Mouse (Mus musculus) thymus, postnatal 36 days (tissue): ENCODE results near the gene Cux1.
"Not testable (repeated sequence)": the region's sequence is repeated elsewhere in the genome, so short reads cannot be mapped to it uniquely, and the experiment has no call there.

ENCODE experiments used
- DNase-seq, 2 experiments: peaks; one replicate each; pipeline ENCODE4 v3.0.0; 2022; ENCODE audit warnings: mixed read lengths in 2 of 2

Cux1 gene

DNA sequence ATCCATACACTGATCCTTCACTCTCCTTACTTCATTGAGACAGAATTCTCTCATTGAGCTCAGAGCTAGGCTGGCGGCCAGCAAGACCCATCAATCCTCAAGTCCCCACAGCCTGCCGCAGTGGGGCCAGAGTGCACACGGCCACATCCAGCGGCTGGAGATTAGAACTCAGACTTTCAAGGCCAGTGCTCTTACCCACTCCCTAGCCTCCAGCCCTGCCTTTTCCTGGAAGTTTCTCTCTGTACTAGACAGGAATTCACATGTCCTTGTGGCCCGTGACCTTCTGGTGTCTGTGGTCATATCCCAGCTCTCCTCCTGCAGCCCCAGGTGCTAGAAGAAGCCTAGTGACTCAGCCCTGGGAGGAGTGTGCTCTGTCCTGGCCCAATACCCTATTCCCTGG lies 330.7 kb downstream of the Cux1 start:
- no peak for DNase-seq

DNA sequence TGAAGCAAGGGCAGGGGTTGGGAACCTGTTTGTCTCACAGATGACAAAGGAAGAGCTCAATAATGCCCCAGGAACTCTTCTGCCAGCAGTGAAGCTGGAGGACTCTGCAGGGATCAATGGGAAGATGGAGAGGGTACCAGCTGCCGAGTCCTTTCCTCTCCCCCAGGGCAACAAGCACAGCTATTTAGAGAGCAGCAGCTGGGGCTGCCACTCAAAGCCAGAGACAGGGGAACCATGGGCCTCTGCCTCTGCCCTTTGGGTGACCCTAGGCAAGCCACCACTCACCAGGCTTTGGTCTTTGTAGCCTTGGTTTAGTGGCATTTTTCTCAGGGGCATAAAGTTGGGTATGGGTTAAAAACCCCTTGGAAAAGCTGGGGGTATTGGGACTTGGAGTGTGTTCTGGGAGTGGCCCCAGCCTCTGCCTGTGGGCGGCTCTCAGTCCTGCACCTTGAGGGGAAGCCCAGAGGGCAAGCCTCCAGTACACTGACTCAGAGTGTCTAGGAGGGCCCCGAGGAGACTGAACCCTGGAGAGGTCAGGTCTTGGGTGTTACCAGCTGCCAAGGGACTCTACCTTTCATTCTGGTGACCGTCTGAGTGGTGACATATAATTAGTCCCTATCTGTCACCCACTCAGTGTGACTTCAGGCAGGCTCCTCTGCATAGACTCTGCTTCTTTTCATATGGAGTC lies 336.8 kb downstream of the Cux1 start:
- DNase-seq: no peak

DNA sequence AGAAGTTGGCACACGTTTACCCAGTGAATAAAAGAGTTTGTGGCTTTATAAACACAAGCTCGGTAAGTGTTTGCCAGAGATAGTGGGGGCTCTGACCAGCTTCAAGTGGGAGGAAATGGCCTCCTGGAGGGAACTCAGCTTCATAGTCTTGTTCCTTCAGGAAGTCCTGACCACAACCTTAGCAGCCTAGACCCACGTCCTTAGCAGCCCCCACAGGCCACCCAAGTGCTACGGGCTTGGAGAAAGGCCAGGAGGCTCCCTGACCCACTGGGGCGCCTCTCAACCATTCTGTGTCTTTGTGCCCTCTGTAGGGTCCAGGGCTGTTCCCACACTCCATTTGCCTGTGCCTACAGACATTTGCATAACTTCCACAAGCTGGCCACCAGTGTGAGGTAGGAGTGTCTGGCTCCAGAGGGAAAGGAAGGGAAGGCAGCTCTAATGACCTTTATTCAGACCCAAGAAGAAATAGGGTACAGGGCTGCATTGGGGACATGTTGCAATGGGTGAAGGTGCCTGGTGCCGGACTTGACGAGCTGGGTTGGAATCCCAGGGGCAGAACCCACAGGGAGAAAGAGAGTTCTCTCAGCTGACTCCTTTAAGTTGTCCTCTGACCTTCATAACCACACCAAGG lies 340.9 kb downstream of the Cux1 start:
- DNase-seq: no peak

DNA sequence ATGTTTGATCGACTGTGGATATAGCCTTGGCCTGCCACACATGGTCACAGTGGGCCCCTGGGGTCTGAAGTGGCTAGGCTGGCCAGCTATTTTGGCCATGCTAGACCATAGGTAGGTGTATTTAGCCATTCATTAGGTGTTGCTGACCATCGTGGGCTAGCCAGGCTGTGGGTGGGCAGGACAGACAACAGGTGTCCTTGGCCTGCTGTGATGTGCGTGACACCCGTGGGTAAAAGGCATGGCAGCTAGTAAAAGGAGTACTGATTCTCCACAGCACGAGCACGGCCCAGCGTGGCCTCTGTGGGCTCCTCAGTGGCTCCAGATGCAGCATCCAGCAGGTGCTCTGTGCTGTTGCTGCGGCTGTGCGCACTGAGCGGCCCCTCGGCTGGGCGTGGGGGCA lies 348.7 kb downstream of the Cux1 start:
- no peak for DNase-seq

DNA sequence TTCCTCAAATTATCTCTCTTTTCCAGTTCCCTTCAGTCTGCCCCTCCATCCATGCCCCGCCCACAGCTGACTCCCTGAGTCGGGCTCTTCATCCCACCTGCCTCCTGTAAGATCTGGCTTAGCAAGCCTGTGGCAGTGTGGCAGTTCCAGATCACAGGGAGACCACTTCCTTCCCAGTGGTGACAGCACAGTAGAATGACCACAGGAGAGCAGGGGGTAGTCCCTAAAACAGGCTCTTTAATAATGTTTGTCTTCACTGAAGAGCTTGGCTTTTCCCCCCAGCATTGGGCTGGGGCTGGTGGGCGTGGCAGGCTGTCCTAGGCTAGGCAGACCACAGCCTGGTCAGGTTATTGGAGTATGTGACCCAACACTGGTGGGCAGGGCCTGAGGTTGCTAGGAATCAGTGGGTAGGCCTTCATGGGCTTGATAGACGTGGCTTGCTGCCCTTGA lies 349.3 kb downstream of the Cux1 start:
- DNase-seq: no peak

DNA sequence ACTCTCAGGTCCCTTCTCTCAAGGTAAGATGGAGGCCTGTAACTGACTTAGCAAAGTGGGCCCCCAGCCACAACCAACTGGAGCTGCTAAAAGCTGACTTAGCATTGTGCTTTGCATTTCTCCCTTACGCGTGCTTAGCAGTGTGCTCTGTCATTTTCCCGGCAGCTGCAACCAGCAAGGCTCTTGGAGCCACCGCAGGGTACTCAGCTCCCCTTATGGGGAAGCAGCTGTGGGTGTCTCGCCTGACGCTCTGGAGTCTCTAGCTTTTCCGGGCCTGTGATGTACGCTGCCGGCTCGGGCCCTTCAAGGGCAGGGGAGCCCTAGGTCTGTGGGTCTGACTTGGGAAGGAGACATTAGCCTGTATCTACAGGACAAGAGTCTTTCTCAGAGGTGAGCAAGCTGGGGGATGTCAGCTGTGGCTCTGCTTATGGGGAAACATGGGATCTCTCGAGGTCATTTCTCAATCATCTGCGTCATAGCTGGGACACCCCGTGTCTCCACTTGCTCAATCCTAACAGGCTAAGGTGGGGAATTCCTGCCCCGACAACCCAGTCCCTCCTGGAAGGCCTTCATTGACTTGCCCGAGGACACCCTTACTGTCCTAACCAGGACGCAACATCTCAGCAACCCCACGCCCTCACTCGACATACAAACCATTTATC lies 350.2 kb downstream of the Cux1 start:
- no peak for DNase-seq

DNA sequence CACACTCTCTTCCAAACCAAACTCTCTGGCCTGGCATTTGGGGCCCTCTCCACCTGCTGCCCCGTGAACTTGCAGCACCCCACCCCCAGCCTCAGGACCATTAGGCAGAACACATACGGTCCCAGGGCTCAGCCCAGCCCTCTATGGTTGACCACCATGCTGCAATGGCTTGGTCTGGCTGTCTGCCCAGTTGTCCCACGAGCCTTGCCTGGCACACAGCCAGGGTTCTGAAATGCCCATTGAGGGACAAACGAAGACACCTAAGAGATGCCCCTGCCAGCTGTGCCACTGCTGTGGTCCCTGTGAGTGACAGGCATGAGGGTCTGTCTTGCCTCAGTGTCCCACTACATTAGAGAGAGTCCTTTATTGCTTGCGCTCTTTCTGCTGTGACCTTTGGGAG lies 351.3 kb downstream of the Cux1 start:
- DNase-seq: no peak

DNA sequence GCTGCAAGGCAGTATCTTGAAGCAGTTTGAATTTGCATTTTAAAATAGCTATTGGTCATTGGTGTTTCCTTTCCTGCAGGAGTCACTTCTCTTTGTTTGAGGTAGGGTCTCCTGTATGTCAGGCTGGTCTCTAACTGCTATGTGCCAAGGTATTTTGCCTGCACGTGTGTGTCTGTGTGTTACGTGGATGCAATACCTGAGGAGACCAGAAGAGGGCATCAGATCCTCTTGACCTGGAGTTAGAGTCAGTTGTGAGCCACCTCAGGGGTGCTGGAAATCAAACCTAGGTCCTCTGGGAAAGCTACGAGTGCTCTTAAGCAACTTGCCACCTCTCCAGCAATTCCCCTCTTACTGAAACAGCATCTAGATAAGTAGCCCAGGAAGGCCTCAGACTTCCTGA lies 352.1 kb downstream of the Cux1 start:
- DNase-seq: no peak

DNA sequence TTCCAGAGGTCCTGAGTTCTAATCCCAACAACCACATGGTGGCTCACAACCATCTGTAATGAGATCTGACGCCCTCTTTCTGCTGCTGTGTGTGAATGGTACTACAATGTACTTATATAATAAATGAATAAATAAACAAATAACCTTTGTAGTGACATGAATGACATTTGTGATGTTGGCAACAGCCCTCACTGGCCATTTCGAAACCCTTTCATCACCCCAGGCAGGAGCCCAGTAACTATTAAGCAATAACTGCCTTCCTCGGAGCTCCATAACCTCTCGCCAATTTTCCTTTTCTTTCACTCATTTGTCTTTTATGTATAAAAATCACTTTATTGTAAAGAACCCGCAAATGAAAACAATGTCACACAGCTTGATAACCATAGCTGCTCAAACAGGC lies 353.6 kb downstream of the Cux1 start:
- DNase-seq: no peak

DNA sequence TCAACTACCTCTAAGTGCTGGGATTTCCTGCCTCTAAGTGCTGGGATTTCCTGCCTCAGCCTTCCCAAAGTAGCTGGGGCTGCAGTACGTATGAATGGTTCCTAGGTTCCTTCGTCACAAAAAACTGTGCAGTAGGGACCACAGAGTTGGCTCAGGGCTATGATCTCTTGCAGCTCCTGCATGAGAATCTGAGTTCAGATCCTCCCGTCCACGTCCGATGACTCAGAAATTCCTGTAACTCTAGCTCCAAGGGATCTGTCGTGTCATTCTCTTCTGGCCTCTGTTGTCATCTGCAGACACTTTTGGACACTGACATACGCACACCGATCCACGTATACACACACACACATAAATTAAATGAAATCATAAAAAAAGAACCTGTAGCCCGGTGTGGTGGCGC lies 354.6 kb downstream of the Cux1 start:
- DNase-seq: no peak

DNA sequence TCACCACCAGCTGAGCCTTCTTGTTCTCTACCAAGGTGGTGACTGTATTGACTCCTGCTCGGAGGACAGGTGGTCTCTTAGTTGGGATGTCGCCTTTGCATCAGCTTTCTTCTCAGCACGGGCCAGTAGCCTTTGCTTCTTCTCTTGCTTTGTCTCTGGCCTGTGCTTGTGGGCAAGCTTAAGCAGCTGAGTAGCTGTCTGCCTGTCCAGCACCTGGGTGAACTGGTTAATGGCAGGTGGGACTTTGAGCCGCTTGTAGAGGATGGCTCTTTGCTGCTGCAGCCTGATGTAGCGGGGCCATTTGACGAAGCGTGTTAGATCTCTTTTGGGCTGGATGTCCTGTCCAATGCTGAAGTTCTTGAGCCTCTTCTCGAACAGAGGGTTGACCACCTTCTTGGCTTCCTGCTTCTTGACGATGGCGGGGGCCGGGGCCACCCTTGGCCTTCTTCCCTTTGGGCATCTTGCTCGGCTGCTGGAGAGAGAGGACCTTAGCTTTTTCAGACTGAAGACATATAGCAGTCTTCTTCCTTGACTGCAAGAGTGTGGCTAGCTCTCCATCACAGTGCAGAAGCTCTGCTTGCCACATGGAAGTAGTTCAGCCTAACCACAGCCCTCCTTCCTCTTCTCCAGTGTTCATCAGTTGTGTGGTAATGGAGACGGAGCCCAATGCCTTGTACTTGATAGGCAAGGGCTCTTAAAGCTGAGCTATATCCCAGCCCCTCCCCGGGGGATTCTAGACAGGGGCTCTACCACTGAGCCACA lies 355.8 kb downstream of the Cux1 start:
- not testable (repeated sequence) for DNase-seq

DNA sequence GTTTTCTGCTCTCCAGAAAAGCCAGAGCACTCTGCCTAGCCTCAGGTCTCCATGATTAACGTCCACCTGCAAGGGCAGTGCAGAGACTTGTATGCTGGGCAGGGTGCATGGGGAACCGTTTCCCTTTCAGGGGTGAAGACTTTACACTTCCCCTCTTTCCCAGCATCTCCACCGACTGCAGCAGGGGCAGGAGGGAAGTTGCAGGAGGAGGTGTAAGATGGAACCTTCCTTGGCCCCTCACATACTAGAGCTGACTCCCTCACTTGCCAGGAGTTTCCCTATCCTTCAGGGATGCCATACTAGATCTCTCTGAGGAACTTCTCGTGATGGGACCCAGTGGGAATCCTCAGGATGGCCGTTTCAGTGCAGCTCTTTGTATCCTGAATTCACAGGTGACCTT lies 356.7 kb downstream of the Cux1 start:
- DNase-seq: no peak

DNA sequence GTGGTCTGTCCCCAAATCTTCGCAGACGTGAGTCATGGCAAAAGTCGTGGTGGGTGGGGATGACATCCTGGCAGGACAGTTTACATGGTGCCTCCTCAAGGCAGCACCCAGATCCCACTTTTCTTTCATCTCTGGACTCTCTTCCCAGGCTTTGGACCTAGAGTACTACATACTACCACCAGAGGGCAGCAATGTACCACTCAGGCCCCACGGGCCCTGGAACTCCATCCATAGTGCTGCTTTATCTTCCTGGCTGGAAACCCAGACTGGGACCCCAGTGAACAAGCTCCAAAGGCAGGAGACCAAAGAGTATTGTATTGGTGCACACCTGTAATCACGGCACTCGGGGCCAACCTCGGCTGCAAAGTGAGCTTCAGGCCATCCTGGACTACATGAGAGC lies 365.5 kb downstream of the Cux1 start:
- DNase-seq: peak; percentile 35 to 36

DNA sequence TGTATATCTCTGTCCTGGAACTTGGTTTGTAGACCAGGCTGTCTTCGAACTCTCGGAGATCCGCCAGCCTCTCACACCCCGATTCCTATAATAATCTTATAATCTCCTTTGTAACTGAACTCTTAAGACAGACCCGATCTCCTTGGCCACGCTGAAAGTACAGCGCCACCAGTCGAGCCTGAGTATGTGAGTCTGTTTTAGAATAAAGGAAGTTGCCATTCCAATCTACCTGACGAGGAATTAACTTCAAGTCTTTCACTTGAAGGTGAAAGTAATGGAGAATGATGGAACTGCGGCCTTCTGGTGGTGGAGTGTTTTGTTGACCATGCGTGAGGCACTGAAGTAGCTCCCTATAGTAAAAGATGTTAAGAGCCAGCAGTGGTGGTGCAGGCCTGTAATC lies 367.8 kb downstream of the Cux1 start:
- no peak for DNase-seq

DNA sequence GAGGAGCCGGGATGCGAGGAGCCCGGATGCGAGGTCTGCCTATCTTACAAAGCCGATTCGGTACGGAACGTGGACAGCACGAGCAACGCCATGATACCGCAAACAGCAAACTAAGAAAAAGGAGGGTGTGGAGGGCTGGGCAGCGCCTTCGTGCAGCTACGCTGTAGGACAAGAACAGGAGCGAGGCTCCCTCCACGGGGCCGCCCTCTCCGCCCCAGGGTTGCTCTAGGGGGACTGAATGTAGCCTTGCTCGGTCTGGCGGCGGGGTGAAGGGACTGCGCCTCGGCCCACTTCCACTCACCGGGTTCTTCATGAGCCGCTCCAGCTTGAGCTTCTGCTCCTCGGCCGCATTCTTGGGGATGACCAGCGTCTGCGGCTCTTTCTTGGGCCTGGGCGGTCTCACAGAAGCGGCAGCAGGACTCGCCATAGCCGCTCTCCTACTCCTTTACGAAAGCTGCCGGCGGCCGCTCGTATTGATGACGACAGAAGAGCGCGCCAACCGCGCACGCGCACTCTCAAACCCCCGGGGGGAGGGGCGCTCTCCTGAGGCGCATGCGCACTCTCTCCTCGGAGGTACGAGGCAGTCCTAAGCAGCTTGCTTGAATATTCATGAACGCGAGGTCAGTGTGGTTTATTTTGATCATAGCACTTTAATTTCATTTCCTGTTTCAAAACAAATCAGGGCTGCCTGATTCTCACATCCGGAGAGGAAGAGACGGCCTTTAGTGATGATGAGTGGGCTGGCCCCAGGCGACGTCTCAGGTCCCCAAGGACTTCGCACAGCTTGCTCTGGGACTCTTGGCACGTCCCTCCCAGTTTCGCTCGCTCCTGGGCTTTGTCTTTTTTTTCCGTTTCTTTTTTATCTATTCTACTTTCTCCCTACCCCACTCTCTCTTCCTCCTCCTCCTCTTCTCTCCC lies 368.6 kb downstream of the Cux1 start, which contains the start of gene Prkrip1:
TSS of gene Prkrip1 (minus strand) at position 490 of the 918 bp plus-strand sequence.
- peak; percentile 91 to 92 for DNase-seq
